Mouse (Mus musculus): ENCODE results near the gene Atp2a3. TPM values are rescaled to one million over a fixed set of nuclear protein-coding genes. Genes with fewer than 3 reads are reported as not detected.

Gene Atp2a3
- total and polyA plus RNA-seq, 2 experiments from 2014 or later = 3.1 to 3.8 TPM

DNA sequence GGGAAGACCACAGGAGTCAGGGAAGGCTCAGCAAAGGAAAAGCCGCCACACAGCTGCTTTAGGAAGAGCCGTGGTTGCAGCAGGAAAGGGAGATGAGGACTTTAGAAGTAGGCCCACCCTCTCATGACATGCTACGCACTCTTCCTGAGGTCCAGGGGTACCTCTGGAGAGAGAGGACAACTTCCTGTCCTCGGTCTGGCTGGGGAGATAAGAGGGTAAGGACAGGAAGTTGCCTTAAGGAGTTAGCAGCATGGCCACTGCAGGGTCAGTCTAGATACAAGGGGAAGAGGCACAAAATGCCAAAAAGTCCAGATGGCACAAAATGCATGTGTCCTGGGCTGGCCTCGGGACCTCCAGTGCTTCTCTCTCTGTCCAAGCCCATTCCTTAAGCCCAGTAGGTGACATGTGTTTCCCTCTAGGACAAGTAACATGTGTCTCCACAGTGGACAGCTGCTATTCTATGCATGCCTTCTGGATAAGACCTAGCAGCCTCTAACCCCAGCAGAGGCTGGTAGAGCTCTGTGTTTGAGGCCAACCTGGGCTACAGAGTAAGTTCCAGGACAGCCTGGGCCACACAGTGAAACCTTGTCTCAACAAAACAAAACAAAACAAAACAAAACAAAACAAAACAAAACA lies 5.5 kb upstream of the Atp2a3 start:
- ATAC-seq (ENCODE audit: insufficient read depth, low read depth) (peak; percentile 39), DNase-seq (ENCODE audit: low spot score) (peak; percentile 73)
- WGBS = 62% methylated on average over 5 of the region's 5 CpGs

GRCm38 (mm10) chr11:72957318-72957717 lies 3.7 kb upstream of the Atp2a3 start:
- ATAC-seq (ENCODE audit: insufficient read depth, low read depth) = no peak
- no peak for DNase-seq (ENCODE audit: low spot score)
- H3K9me3 ChIP-seq (replicated peaks; ENCODE audit: control insufficient read depth, low read length) = no peaks in the 10 kb centered on the region
- WGBS = 19% methylated on average over 2 of the region's 2 CpGs
- H3K27ac ChIP-seq (ENCODE audit: low read depth) = no peak overlapping the region
- H3K36me3 ChIP-seq (replicated peaks; ENCODE audit: control insufficient read depth, insufficient read depth, low read length) = no peaks in the 10 kb centered on the region
- TF ChIP-seq CTCF (IDR thresholded peaks at IDR 0.05; ENCODE audit: low read depth) = no peak
- H3K27me3 ChIP-seq (ENCODE audit: control insufficient read depth, insufficient read depth, low read length) = peaks cover 20% of the 10 kb centered on the region
- H3K4me3 ChIP-seq (ENCODE audit: low read depth, low read length) = no peak overlapping the region
- H3K4me1 ChIP-seq (ENCODE audit: control insufficient read depth, insufficient read depth) = peaks cover 29% of the 10 kb centered on the region
- no peak overlapping the region for H3K9ac ChIP-seq (replicated peaks; ENCODE audit: low read depth, low read length)
- no peak overlapping the region for H3K4me2 ChIP-seq (ENCODE audit: low read depth, low read length)

More for the DNA sequence above, 5.5 kb upstream of the Atp2a3 start:
- Histone ChIP-seq H3K9ac (replicated peaks; ENCODE audit: low read depth, low read length) (no peak overlapping the region), H3K27me3 (ENCODE audit: control insufficient read depth, insufficient read depth, low read length) (peaks cover 5% of the 10 kb centered on the region; the same call in 1 of the 2 replicates), H3K4me2 (ENCODE audit: low read depth, low read length) (no peak overlapping the region), H3K4me3 (ENCODE audit: low read depth, low read length) (no peak overlapping the region), H3K36me3 (replicated peaks; ENCODE audit: control insufficient read depth, insufficient read depth, low read length) (no peaks in the 10 kb centered on the region), H3K4me1 (ENCODE audit: control insufficient read depth, insufficient read depth) (peaks cover 38% of the 10 kb centered on the region), H3K27ac (ENCODE audit: low read depth) (peak overlapping the region; percentile 52), H3K9me3 (replicated peaks; ENCODE audit: control insufficient read depth, low read length) (no peaks in the 10 kb centered on the region)
- peak; percentile 79 for TF ChIP-seq EP300 (IDR thresholded peaks at IDR 0.05; ENCODE audit: low read depth)
- no peak for TF ChIP-seq CTCF (IDR thresholded peaks at IDR 0.05; ENCODE audit: low read depth)

DNA sequence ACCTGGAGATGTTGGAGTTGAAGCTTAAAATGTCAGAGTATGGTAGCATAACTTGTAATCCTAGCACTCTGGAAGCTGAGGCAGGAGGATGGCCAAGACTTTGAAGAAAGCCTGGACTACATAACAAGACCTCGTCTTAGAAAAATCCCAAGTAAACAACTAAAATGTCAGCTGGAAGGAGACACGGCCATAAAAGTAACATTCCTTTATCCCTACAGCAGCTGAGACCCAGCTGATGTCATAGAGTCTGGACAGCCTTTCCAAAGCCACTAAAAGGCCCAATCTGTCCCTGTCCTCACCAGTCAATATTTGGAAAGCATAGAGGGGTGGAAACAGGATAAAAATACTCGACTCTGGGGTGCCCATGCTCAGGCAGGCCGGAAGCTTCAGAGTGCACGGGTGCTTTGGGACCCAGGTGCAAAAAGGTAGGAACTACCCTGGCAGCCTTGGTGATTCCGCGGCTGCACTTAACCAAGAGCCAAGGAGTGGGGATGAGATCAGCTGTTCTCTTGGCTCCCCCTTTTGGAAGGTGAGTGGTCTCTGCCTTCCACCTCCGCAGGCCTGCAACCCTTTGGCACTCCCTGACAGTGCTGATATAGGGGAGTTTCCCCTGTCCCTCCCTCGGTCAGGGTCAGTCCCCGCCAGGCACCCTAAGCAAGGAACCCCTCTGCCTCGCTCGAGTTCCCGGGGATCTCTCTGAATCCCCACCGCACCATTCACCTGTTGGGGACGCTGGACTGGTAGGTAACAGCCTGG lies 867 bp upstream of the Atp2a3 start:
- no peak for TF ChIP-seq EP300 (IDR thresholded peaks at IDR 0.05; ENCODE audit: low read depth)
- peak; percentile 18; the same call in 1 of the 2 replicates for TF ChIP-seq CTCF (IDR thresholded peaks at IDR 0.05; ENCODE audit: low read depth)
- Histone ChIP-seq H3K4me1 (ENCODE audit: control insufficient read depth, insufficient read depth) (peaks cover 2% of the 10 kb centered on the region; the same call in 1 of the 2 replicates), H3K27ac (ENCODE audit: low read depth) (no peak overlapping the region), H3K4me2 (ENCODE audit: low read depth, low read length) (peak overlapping the region; percentile 57; the same call in 1 of the 2 replicates), H3K36me3 (replicated peaks; ENCODE audit: control insufficient read depth, insufficient read depth, low read length) (no peaks in the 10 kb centered on the region), H3K27me3 (ENCODE audit: control insufficient read depth, insufficient read depth, low read length) (peaks cover 26% of the 10 kb centered on the region), H3K4me3 (ENCODE audit: low read depth, low read length) (no peak overlapping the region), H3K9me3 (replicated peaks; ENCODE audit: control insufficient read depth, low read length) (no peaks in the 10 kb centered on the region), H3K9ac (replicated peaks; ENCODE audit: low read depth, low read length) (no peak overlapping the region)
- 22% methylated on average over 15 of the region's 15 CpGs for WGBS
- ATAC-seq (ENCODE audit: insufficient read depth, low read depth) (no peak), DNase-seq (ENCODE audit: low spot score) (no peak)

DNA sequence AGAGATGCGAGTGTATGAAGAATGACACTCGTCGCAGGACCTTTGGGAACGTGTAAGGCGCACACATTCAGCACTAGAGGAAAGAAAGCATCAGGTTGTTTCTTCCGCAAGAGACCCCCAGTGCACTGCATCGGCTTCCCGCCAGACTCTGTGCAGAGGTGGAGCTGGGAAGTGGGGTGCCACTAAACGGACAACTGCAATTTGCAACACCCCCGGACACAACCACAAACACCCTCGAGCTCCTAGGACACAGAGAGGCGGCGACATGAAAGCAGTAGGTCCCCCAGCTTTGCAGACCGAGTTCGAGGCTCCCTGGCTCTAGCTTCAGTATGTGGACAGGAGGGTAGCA lies 272 bp upstream of the Atp2a3 start:
- no peak for ATAC-seq (ENCODE audit: insufficient read depth, low read depth)
- H3K27me3 ChIP-seq (ENCODE audit: control insufficient read depth, insufficient read depth, low read length) = peaks cover 26% of the 10 kb centered on the region
- H3K36me3 ChIP-seq (replicated peaks; ENCODE audit: control insufficient read depth, insufficient read depth, low read length) = no peaks in the 10 kb centered on the region
- peak overlapping the region; percentile 39 for H3K4me3 ChIP-seq (ENCODE audit: low read depth, low read length)
- no peak overlapping the region for H3K9ac ChIP-seq (replicated peaks; ENCODE audit: low read depth, low read length)
- H3K4me1 ChIP-seq (ENCODE audit: control insufficient read depth, insufficient read depth) = no peaks in the 10 kb centered on the region; the same call in 1 of the 2 replicates
- 8% methylated on average over 15 of the region's 15 CpGs for WGBS
- H3K9me3 ChIP-seq (replicated peaks; ENCODE audit: control insufficient read depth, low read length) = no peaks in the 10 kb centered on the region
- no peak for DNase-seq (ENCODE audit: low spot score)
- TF ChIP-seq CTCF (IDR thresholded peaks at IDR 0.05; ENCODE audit: low read depth) (no peak), EP300 (IDR thresholded peaks at IDR 0.05; ENCODE audit: low read depth) (no peak)
- peak overlapping the region; percentile 57 for H3K4me2 ChIP-seq (ENCODE audit: low read depth, low read length)
- H3K27ac ChIP-seq (ENCODE audit: low read depth) = no peak overlapping the region

GRCm38 (mm10) chr11:72962378-72962777 lies 1.4 kb downstream of the Atp2a3 start:
- H3K9me3 ChIP-seq (replicated peaks; ENCODE audit: control insufficient read depth, low read length) = no peaks in the 10 kb centered on the region
- H3K4me3 ChIP-seq (ENCODE audit: low read depth, low read length) = no peak overlapping the region
- no peak overlapping the region for H3K9ac ChIP-seq (replicated peaks; ENCODE audit: low read depth, low read length)
- TF ChIP-seq EP300 (IDR thresholded peaks at IDR 0.05; ENCODE audit: low read depth) (no peak), CTCF (IDR thresholded peaks at IDR 0.05; ENCODE audit: low read depth) (no peak)
- no peak for DNase-seq (ENCODE audit: low spot score)
- ATAC-seq (ENCODE audit: insufficient read depth, low read depth) = no peak
- H3K4me2 ChIP-seq (ENCODE audit: low read depth, low read length) = peak overlapping the region; percentile 4; the same call in 1 of the 2 replicates
- H3K27me3 ChIP-seq (ENCODE audit: control insufficient read depth, insufficient read depth, low read length) = peaks cover 26% of the 10 kb centered on the region
- no peaks in the 10 kb centered on the region for H3K36me3 ChIP-seq (replicated peaks; ENCODE audit: control insufficient read depth, insufficient read depth, low read length)
- 80% methylated on average over 2 of the region's 2 CpGs for WGBS
- no peaks in the 10 kb centered on the region for H3K4me1 ChIP-seq (ENCODE audit: control insufficient read depth, insufficient read depth)
- no peak overlapping the region for H3K27ac ChIP-seq (ENCODE audit: low read depth)
